Mouse (Mus musculus) stomach, embryonic 15.5 days (tissue): Measurements from ENCODE around the gene Shc1. TPM values are rescaled to one million over a fixed set of nuclear protein-coding genes. Genes with fewer than 3 reads are reported as not detected.

Experiments
- ATAC-seq: fragments of 200-750 bp; cut with Nextera tagmentation; 2 replicates; pipeline ENCODE4 v1.8.0; 2017; ENCODE audit warnings: low read depth, moderate number of reproducible peaks, moderate TSS enrichment; ENCODE audit not compliant: insufficient read depth, low FRiP score
- H3K27ac ChIP-seq: fragments of 300-500 bp; sonication (generic); 2 replicates; pipeline ENCODE4 v1.5.1; 2015; ENCODE audit warnings: mild to moderate bottlenecking, inconsistent platforms
- H3K27me3 ChIP-seq: fragments of 300-500 bp; sonication (generic); replicated peaks from 2 replicates; pipeline ENCODE4 v1.6.1; 2015; ENCODE audit warnings: inconsistent platforms
- H3K36me3 ChIP-seq: fragments of 300-500 bp; sonication (generic); 2 replicates; pipeline ENCODE4 v1.6.1; 2015; ENCODE audit warnings: inconsistent platforms
- H3K4me1 ChIP-seq: fragments of 300-500 bp; sonication (generic); 2 replicates; pipeline ENCODE4 v1.6.1; 2015; ENCODE audit warnings: inconsistent platforms
- H3K4me2 ChIP-seq: fragments of 300-500 bp; sonication (generic); 2 replicates; pipeline ENCODE4 v1.6.1; 2015; ENCODE audit warnings: mild to moderate bottlenecking, inconsistent platforms
- H3K4me3 ChIP-seq: fragments of 300-500 bp; sonication (generic); replicated peaks from 2 replicates; pipeline ENCODE4 v1.5.1; 2015; ENCODE audit warnings: inconsistent platforms
- H3K9ac ChIP-seq: fragments of 300-500 bp; sonication (generic); 2 replicates; pipeline ENCODE4 v1.6.1; 2015; ENCODE audit warnings: inconsistent platforms
- H3K9me3 ChIP-seq: fragments of 300-500 bp; sonication (generic); 2 replicates; pipeline ENCODE4 v1.6.1; 2016; ENCODE audit warnings: inconsistent platforms
- WGBS: fragments of 180-500 bp; shearing (Covaris S2); methylation state at CpG from one replicate; pipeline ENCODE4 v1.1.7; 2015; 5-methylcytosine and 5-hydroxymethylcytosine counted together
- polyA plus RNA-seq: library from polyadenylated mRNA; unstranded; fragments of >200 nt; fragmentation: Nextera tagmentation; extraction: Ambion mirVana; gene quantifications from 2 replicates; pipeline ENCODE4 v1.2.1, GENCODE M21; 2015

Gene Shc1
- polyA plus RNA-seq, 1 experiment from 2014 or later, result 84.6 TPM

GRCm38 (mm10) chr3:89383651-89384255 lies 34.5 kb upstream of the Shc1 start:
- Histone ChIP-seq H3K36me3 (no peaks in the 10 kb centered on the region), H3K4me1 (peaks cover 48% of the 10 kb centered on the region), H3K27me3 (no peaks in the 10 kb centered on the region), H3K27ac (peak overlapping the region; percentile 48; the same call in 1 of the 2 replicates), H3K4me3 (no peak overlapping the region), H3K9ac (no peak overlapping the region), H3K9me3 (no peaks in the 10 kb centered on the region), H3K4me2 (0 out of 2 replicates have a peak overlapping the region, but pooled peaks have one; percentile 19)
- no peak for ATAC-seq
- WGBS, result 82% methylated on average over 5 of the region's 5 CpGs

GRCm38 (mm10) chr3:89384331-89385076 lies 33.7 kb upstream of the Shc1 start:
- H3K9ac ChIP-seq, result no peak overlapping the region
- no peaks in the 10 kb centered on the region for H3K27me3 ChIP-seq
- no peak for ATAC-seq
- WGBS, result 51% methylated on average over 10 of the region's 12 CpGs
- H3K27ac ChIP-seq, result peak overlapping the region; percentile 75
- H3K4me3 ChIP-seq, result no peak overlapping the region
- H3K4me1 ChIP-seq, result peaks cover 48% of the 10 kb centered on the region
- H3K9me3 ChIP-seq, result no peaks in the 10 kb centered on the region
- H3K36me3 ChIP-seq, result no peaks in the 10 kb centered on the region
- peak overlapping the region; percentile 19; the same call in 1 of the 2 replicates for H3K4me2 ChIP-seq

GRCm38 (mm10) chr3:89385451-89385850 lies 32.8 kb upstream of the Shc1 start:
- ATAC-seq, result no peak
- H3K4me2 ChIP-seq, result peak overlapping the region; percentile 19; the same call in 1 of the 2 replicates
- WGBS, result 49% methylated on average over 11 of the region's 11 CpGs
- H3K36me3 ChIP-seq, result no peaks in the 10 kb centered on the region
- H3K9me3 ChIP-seq, result no peaks in the 10 kb centered on the region
- H3K4me3 ChIP-seq, result no peak overlapping the region; the same call in 1 of the 2 replicates
- peak overlapping the region; percentile 75 for H3K27ac ChIP-seq
- peaks cover 58% of the 10 kb centered on the region for H3K4me1 ChIP-seq
- H3K9ac ChIP-seq, result no peak overlapping the region
- no peaks in the 10 kb centered on the region for H3K27me3 ChIP-seq

- no peak for ATAC-seq
- H3K4me2 ChIP-seq, result peak overlapping the region; percentile 40
- WGBS, result 60% methylated on average over 17 of the region's 17 CpGs
- H3K9ac ChIP-seq, result no peak overlapping the region
- peaks cover 65% of the 10 kb centered on the region for H3K4me1 ChIP-seq
- H3K27ac ChIP-seq, result peak overlapping the region; percentile 74; the same call in 1 of the 2 replicates
- H3K27me3 ChIP-seq, result no peaks in the 10 kb centered on the region
- no peaks in the 10 kb centered on the region for H3K36me3 ChIP-seq
- no peaks in the 10 kb centered on the region for H3K9me3 ChIP-seq
- H3K4me3 ChIP-seq, result peak overlapping the region; percentile 16
These were observed 31.5 kb upstream of the Shc1 start for GRCm38 (mm10) chr3:89386438-89387420.

GRCm38 (mm10) chr3:89387632-89388031 lies 30.6 kb upstream of the Shc1 start:
- Histone ChIP-seq H3K9me3 (no peaks in the 10 kb centered on the region), H3K27me3 (no peaks in the 10 kb centered on the region), H3K4me1 (peaks cover 65% of the 10 kb centered on the region), H3K36me3 (no peaks in the 10 kb centered on the region), H3K9ac (no peak overlapping the region), H3K4me3 (peak overlapping the region; percentile 16; the same call in 1 of the 2 replicates), H3K27ac (peak overlapping the region; percentile 74), H3K4me2 (peak overlapping the region; percentile 40)
- WGBS, result 76% methylated on average over 11 of the region's 11 CpGs
- no peak for ATAC-seq

GRCm38 (mm10) chr3:89388134-89388881 lies 29.9 kb upstream of the Shc1 start:
- 68% methylated on average over 11 of the region's 11 CpGs for WGBS
- no peak for ATAC-seq
- peak overlapping the region; percentile 16; the same call in 1 of the 2 replicates for H3K4me3 ChIP-seq
- H3K27me3 ChIP-seq, result no peaks in the 10 kb centered on the region
- H3K9ac ChIP-seq, result no peak overlapping the region
- peak overlapping the region; percentile 74 for H3K27ac ChIP-seq
- H3K4me1 ChIP-seq, result peaks cover 65% of the 10 kb centered on the region
- peak overlapping the region; percentile 40; the same call in 1 of the 2 replicates for H3K4me2 ChIP-seq
- H3K9me3 ChIP-seq, result no peaks in the 10 kb centered on the region
- H3K36me3 ChIP-seq, result no peaks in the 10 kb centered on the region

GRCm38 (mm10) chr3:89388901-89389740 lies 29.1 kb upstream of the Shc1 start:
- Histone ChIP-seq H3K36me3 (no peaks in the 10 kb centered on the region), H3K4me2 (peak overlapping the region; percentile 95; the same call in 1 of the 2 replicates), H3K27me3 (no peaks in the 10 kb centered on the region), H3K4me1 (peaks cover 63% of the 10 kb centered on the region), H3K9me3 (no peaks in the 10 kb centered on the region), H3K4me3 (no peak overlapping the region), H3K27ac (peak overlapping the region; percentile 98), H3K9ac (no peak overlapping the region)
- no peak for ATAC-seq
- WGBS, result 44% methylated on average over 5 of the region's 6 CpGs

GRCm38 (mm10) chr3:89390111-89390515 lies 28.1 kb upstream of the Shc1 start:
- Histone ChIP-seq H3K36me3 (no peaks in the 10 kb centered on the region), H3K9ac (no peak overlapping the region)
- no peak for ATAC-seq

GRCm38 (mm10) chr3:89390699-89391662 lies 27.3 kb upstream of the Shc1 start:
- Histone ChIP-seq H3K9ac (peak overlapping the region; percentile 48; the same call in 1 of the 2 replicates), H3K4me1 (peaks cover 52% of the 10 kb centered on the region), H3K4me3 (peak overlapping the region; percentile 64), H3K27ac (peak overlapping the region; percentile 98), H3K36me3 (no peaks in the 10 kb centered on the region), H3K4me2 (peak overlapping the region; percentile 95), H3K9me3 (no peaks in the 10 kb centered on the region), H3K27me3 (no peaks in the 10 kb centered on the region)
- no peak for ATAC-seq
- WGBS, result 16% methylated on average over 19 of the region's 19 CpGs

More at GRCm38 (mm10) chr3:89390111-89390515, 28.1 kb upstream of the Shc1 start:
- Histone ChIP-seq H3K4me1 (peaks cover 54% of the 10 kb centered on the region), H3K4me3 (peak overlapping the region; percentile 64), H3K27ac (peak overlapping the region; percentile 98), H3K27me3 (no peaks in the 10 kb centered on the region), H3K4me2 (peak overlapping the region; percentile 95), H3K9me3 (no peaks in the 10 kb centered on the region)
- WGBS, result 37% methylated on average over 5 of the region's 5 CpGs
